Mouse (Mus musculus): ENCODE measurements around the gene Syn3.

Gene Syn3

DNA sequence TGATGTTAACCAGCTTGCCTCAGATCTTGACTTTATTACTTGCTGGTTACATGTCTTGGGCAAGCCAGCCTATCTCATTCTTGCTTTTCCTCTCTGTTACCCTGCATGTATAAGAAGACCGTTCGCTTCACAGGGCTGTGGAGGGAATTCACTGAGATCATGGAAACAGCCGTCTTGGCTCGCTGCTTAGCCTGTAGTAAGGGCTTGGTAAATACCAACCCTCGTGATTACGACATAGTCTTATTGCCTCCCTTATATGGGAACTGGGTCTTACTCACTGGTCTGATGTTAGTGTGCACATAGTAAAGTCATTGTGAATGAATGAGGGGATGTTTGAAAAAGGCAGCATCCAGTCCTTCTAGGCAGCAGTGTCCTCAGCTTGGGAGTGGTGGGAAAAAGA, 188.2 kb downstream of the Syn3 start:
- no peak for DNase-seq (ENCODE audit: low read depth, low spot score)

DNA sequence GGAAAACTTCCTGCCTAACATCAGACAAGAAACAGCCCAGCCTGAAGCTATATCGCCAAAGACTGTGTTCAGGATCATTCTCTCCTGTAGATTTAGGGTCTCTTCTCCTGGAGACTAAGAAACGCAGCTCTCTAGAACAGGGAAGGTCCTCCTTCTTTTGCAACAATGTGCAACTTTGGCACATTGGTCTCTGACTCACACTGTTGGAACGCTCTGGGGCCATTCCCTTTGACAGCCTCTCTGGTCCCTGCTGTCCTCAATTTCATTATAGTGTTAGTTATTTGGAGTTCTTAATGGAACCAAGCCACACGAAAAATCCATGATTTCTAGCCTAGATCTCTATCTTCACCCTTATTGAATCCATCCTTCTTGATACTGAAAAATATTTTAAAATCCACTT, 191.5 kb downstream of the Syn3 start:
- no peak for DNase-seq (ENCODE audit: low read depth, low spot score)

DNA sequence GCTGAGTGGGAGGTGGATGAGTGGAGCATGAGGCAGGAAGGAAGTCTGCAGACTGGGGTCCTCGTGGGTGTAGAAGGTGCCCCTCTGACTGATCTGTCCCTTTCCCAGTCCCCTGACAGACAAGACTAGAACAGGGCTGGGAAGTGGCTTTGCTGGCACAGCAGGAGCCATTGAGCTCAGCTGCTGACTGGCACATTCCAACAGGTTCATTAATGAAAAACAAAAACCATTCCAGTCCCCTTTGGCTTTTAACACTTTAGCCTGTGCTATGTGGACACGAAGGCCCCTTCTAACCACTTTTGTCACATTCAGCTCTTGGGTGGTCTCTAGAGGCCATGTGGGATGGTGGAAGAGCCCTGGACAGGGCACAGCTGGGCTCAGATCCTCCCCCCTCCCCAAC, 194.1 kb downstream of the Syn3 start:
- DNase-seq (ENCODE audit: low read depth, low spot score), result no peak

- no peak for DNase-seq (ENCODE audit: low read depth, low spot score)
Observed at GRCm38 (mm10) chr10:86303495-86303876, 195.2 kb downstream of the Syn3 start.

- no peak for DNase-seq (ENCODE audit: low read depth, low spot score)
Observed at GRCm38 (mm10) chr10:86302761-86303494, 195.8 kb downstream of the Syn3 start.

DNA sequence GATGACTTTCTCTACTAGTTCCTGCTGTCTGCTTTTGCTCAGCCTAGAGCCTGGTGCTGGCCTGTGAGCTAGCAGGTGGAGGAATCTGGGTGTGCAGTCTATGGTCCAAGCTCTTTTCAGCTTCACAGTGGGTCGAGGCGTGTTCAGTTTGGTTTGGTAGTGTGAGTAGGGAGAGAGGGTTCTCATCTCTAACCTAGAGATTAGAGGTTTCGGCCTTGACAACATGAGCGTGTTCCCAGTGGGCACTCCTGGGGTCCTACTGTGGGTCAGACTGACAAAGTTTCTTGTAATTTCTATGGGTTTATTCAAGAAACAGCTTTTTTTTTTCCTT, 196.4 kb downstream of the Syn3 start:
- no peak for DNase-seq (ENCODE audit: low read depth, low spot score)

DNA sequence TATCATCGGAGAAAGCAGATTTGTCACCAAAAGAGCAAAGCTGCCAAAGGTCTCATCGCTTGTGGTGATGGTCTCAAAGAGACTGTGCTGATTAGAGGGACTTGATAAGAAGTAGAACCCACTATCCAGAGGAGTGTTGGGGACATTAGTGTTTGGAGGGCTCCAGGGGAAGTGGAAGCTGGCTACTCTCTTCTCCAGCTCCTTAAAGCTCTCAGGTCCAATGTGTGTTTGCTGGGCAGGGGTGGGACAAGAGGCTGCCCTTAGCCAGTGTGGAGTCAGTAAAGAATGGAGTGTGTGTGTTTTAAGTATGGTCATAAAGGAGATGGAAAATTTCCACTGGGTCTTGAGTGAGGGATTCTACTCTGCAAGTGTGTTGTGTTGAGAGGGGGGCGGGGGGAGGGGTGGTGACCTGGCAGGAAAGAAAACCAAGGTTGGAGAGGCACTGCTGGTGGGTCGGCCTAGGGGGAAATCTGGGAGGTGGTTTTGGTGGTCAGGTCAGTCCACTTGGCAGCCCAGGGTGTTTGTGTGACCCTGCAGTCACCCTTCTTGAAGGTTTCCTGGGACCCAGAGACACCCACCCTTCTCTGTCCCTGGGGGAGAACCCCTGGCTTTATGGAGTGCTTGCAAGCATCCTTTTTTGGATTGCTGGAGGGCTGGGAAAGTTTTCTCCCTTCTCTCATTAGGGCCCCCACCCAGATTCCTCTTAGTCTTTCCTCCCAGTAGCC, 196.9 kb downstream of the Syn3 start:
- DNase-seq (ENCODE audit: low read depth, low spot score), result no peak

DNA sequence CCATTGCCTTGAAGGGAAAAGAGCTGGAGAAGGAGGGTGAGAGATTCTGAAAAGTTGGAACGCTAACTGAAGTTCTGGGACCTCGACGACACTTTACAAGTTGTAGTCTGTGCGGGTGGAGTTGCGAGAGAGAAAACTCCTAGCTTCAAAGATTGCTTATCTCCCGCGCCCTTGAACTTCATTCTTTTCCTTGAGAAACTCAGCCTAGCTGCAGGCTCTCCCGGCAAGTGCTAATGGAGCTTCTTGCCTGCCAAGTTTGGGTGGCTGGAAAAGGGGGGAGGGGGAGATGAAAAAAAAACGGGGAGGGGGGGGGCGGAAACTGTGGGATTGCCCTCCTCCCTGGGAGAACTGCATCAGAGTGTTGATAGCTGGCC, 197.6 kb downstream of the Syn3 start:
- DNase-seq (ENCODE audit: low read depth, low spot score), result no peak

DNA sequence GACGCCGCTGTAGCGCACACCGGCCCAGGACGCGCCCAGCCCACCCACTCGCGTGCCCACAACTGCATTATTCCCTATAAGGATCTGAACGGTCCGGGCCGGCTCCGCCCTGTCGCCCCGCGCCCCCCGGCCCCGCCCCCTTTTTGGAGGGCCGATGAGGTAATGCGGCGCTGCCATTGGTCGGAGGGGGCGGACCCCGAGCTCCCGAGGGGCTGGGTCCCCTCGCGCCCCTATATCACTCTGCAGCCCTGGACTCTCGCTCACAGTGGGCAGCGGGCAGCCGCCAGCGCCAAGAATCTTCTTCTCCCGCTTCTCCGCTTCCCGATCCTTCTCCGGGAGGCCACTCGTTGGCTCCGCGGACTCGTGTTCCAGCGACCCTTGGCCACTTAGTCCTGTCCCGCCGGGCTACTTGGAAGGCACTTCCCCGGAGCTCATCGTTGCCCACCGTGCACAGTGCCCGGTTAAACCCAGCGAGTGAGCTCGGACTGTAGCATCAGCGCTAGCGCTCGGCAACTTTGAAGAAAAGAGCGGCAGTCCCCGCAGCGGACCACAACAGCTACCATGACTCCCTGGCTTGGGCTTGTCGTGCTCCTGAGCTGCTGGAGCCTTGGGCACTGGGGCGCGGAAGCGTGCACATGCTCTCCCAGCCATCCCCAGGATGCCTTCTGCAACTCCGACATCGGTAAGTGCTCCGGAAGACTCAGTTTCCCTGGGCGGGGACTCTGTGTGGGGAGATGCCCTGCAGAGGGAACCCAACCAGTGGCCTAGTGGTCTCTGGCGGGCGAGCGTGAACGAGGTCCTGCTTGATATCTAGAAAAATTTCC, 198.2 kb downstream of the Syn3 start, which contains the start of gene Timp3:
TSS of gene Timp3 (plus strand) at position 80 of the 824 bp plus-strand sequence.
- DNase-seq (ENCODE audit: low read depth, low spot score), result no peak

DNA sequence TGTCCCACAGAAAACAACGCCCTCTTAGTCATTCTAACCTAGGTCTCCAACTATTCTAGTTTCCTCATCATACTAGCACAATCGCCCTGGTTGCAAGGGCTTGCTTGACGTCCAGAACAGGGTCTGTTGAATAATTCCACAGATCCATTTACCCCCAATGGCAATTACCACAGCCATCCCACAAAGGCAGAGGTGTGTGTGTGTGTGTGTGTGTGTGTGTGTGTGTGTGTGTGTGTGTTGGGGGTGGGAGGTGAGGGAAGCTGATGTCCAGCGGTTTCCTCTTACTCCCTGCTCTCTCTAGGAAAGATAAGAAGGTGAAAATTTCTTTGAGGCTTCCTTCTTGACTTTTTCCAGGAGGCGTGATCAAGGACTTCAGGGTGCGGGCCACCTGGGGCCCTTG, 198.9 kb downstream of the Syn3 start:
- no peak for DNase-seq (ENCODE audit: low read depth, low spot score)

- no peak for DNase-seq (ENCODE audit: low read depth, low spot score)
Observed at GRCm38 (mm10) chr10:86298326-86298725, 200.4 kb downstream of the Syn3 start.

GRCm38 (mm10) chr10:86297307-86297706, 201.4 kb downstream of the Syn3 start:
- DNase-seq (ENCODE audit: low read depth, low spot score), result no peak

DNA sequence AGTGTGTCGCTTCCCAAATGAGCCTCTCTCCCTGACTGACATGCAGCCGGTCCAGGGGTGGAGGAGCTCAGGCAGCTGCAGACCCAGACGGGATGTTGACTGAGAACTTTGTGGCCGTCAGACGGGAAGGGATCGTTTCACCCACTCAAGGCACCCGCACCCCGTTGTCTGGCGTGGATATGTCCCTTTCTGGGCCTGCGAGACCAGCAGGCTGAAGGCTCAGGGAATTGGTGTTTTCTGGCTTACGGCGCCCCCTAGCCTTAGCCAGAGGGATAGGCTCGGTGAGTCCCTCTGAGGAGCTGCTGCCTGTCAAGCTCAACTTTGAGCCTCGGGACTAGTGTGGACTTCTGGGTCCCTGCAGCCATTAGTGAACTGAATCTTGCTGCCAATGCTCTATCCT, 202.6 kb downstream of the Syn3 start:
- DNase-seq (ENCODE audit: low read depth, low spot score), result no peak

DNA sequence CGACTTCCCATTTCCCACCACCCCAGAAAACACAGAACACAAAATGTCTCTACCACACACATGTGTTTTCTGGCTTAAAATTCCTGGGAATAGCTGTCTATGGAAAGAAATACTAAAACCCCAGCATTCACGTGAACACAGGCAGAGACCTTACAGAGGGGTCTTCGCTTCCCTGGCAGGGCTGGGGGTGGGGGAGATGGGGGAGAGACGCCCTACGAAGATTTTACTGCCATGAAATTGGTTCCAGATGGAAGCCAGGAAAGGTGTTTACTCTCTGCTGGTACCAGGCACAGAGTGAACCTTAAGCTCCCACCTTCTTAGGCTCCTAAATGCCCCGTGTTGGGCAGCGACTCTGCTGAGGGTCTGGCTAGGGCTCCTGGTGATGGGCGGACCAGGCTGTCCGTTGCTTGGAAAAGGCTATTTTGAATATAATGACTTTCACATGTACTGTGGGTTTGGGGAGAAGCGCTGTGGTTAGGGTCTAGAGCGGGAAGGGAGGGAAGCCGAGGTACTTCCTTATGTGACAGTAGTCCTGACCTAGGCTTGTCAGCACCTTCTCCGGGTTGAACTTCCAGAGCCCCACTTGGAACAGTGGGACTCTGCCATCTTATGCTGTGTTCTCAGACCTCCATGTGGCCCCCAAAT, 203.1 kb downstream of the Syn3 start:
- no peak for DNase-seq (ENCODE audit: low read depth, low spot score)

- DNase-seq (ENCODE audit: low read depth, low spot score), result no peak
Observed at GRCm38 (mm10) chr10:86294599-86295365, 203.9 kb downstream of the Syn3 start.

- DNase-seq (ENCODE audit: low read depth, low spot score), result no peak
Observed at GRCm38 (mm10) chr10:86293880-86294279, 204.8 kb downstream of the Syn3 start.

DNA sequence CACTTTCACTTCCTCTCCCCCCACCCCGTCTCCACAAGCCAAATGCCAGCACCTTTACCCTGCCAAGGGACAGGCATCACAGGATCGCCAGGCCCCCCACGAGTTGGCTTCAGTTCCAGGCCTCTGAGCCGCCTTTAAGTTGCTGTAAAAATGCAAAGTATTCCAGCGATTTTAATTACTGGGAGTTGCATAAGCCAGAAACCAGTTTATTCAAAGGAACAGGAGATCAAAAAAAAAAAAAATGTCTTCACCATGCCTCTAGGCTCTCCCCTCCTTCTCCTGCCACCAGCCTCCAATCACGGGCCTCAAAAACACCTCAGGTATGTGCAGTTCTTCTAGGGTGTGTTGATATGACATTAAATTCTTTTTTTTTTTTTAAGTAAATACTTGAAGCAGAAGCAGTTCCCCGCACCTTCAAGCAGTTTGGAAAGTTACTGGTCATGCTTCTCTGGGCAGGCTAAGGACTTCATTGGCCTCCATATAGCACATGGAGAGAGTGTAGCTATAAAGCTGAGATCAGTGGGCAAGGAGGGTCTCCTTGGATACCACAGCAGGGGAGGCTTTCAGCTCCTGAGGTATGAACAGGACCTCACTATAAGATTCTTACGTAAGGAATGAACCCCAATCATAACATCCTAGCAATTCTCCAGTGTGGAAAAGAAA, 208.5 kb downstream of the Syn3 start:
- DNase-seq (ENCODE audit: low read depth, low spot score), result no peak

GRCm38 (mm10) chr10:86286508-86286907, 212.2 kb downstream of the Syn3 start:
- DNase-seq (ENCODE audit: low read depth, low spot score), result no peak

DNA sequence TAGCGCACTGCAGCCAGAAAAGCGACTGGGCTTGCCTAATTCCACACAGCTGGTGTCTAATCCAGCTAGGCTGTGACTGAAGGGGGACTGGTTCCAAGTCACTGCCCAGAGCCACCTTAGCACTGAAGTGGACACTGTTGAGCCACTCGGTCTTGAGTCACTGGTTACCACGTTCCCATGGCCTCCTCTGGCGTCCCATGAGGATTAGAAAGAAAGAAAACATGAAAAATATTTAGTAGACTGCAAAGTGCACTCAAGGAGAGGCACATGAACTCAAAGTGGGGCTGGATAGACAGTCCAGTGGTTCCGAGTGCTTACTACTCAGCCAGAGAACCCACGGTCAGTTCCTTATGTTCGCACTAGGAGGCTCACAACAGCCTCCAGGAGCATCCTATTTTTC, 217.5 kb downstream of the Syn3 start:
- DNase-seq (ENCODE audit: low read depth, low spot score), result no peak

DNA sequence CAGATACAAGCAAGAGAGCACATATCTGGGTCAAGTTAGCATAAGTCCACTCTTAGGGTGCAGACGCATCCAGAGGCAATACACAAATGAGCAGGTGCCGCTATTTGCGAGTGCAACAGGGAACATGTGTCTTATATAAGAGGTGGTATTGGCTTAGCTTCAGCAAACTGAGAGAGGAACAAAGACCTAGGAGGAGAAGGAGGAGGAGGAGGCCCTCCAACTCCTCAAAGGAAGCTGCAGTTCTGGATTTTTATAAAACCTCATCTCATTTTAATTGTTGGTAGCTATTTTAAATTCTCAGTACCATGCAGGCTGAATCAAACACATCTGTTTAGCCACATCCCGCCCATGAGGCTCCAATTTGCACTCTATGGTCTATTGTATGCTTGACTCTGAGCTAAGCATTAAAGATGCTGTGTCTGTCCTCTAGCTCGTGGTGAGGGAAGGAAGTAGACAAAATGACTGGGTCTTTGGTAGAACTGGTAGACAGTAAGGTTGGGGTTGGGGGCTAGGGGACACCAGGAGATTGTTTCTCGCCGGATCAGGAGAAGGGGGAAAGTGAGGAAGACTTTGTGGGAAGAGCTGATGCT, 219.0 kb downstream of the Syn3 start:
- DNase-seq (ENCODE audit: low read depth, low spot score), result no peak

Measured in WW6 (cell line).